Mouse (Mus musculus): ENCODE results near the gene Lao1. TPM values are rescaled to one million over a fixed set of nuclear protein-coding genes. Genes with fewer than 3 reads are reported as not detected.
A peak's percentile ranks its signal among the peaks of the same experiment; 100 is the strongest.
"Not testable (repeated sequence)": the region's sequence is repeated elsewhere in the genome, so short reads cannot be mapped to it uniquely, and the experiment has no call there.

Lao1 gene
- polyA plus RNA-seq (2015; fragmentation: Nextera tagmentation; extraction: Ambion mirVana): 0.28 and 0.29 TPM in 2 replicates

DNA sequence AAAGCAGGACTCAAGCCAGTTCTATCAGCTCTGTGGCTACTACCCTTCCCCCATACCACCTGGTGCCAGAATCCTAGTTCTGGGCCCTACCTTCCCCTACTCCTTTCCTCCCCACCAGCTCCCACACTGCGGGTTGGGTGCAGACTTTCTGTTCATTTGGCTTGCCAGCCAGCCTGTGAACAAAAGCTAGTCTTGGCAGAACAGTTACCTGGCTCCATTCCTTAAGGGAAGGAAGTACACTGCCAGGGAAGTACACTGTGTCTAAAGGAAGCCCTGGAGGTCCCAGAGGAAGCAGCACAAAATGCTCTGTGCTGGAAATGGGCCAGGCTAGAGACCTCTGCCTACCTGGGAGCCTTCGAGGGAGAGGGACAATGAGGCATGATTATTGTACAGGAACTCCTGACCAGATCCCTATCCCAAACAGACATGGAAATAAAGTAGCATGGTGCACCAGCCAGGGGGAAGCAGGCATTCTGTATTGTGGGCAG lies at the start of gene Lao1:
Gene Lao1 (plus strand): TSS at position 438 of the 488 bp plus-strand sequence.
- no peak within 1 kb of the TSS for H3K4me3 ChIP-seq
- no peak within 1 kb of the TSS for H3K4me2 ChIP-seq (replicated peaks)
- peaks cover 3% of the 10 kb centered on the region; the same call in 1 of the 2 replicates for H3K4me1 ChIP-seq
- H3K9ac ChIP-seq (replicated peaks): no peak within 1 kb of the TSS
- ATAC-seq (replicated peaks): peak; percentile 41; the same call in 1 of the 2 replicates
- H3K27ac ChIP-seq (replicated peaks): peak within 1 kb of the TSS; percentile 53; the same call in 1 of the 2 replicates
- H3K9me3 ChIP-seq: no peaks in the 10 kb centered on the region
- no peaks in the 10 kb centered on the region for H3K27me3 ChIP-seq
- WGBS: 72% methylated on average over 2 of the region's 2 CpGs
- no peaks in the 10 kb centered on the region for H3K36me3 ChIP-seq

DNA sequence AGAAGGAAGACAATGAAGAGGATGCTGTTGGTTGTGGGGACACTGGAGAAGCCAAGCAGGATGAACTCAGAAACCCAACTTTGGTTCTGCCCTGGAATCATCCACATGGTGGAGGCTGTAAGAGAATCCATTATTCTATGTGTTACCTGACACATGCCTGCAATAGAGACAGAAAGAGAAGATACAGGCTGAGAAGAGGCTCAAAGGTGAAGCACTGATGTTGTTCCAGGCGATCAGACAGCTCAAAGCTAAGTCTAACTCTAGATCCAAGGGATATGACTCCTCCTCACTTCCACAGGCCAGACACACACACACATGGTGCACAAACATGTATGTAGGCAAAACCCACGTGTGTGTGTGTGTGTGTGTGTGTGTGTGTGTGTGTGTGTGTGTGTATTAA lies 44.0 kb upstream of the Lao1 start, which contains the start of gene Olfr1329:
Gene Olfr1329 (minus strand): TSS at position 101 of the 400 bp plus-strand sequence.
- H3K27ac ChIP-seq (replicated peaks); H3K9ac ChIP-seq (replicated peaks); H3K27me3 ChIP-seq; H3K4me1 ChIP-seq; H3K4me2 ChIP-seq (replicated peaks); ATAC-seq (replicated peaks); H3K9me3 ChIP-seq; H3K36me3 ChIP-seq; H3K4me3 ChIP-seq: not testable (repeated sequence)
- 58% methylated on average over 2 of the region's 2 CpGs for WGBS

DNA sequence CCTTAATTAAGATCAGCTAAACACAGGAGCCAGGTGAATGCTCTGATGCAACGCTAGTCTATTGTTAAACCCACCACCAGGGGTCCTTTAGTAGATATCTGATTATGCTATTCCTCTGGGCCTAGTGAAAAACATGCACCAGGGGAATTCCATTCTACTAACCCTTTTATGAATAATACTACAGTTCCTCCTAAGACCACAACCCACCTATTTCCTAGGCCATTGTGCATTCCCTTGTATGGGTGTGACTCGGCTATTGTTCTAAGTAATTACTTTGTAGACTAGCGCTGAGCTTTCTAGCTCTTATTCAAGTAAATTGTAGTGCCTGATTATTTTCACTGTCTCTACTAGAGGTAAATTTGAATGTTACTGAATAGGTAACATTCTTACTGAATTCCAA lies 30.1 kb upstream of the Lao1 start:
- not testable (repeated sequence) for H3K4me3 ChIP-seq; H3K4me2 ChIP-seq (replicated peaks); H3K27ac ChIP-seq (replicated peaks); H3K9ac ChIP-seq (replicated peaks); ATAC-seq (replicated peaks); H3K9me3 ChIP-seq; H3K4me1 ChIP-seq; H3K27me3 ChIP-seq; H3K36me3 ChIP-seq
- WGBS: 70% methylated on average over 3 of the region's 3 CpGs

DNA sequence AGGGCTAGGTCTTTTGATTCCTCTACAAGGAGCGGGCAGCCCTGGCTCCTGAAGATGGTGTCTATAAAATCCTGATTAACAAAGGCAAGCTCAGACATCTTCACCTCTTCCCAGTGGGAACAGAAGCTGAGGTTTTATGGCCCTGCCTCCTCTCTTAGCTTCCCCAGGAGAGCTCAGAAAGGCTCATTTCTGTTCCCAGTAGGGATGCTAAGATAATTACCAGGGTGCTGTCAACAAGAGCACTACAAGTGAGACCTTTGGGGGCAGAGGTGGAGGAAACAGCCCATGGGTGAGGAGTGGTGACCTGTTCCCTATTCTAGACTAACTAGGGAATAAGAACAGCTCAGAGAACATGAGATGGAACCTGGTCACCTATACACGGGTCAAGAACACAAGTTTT lies 22.9 kb upstream of the Lao1 start, which contains the start of gene Olfr1328:
Gene Olfr1328 (minus strand): TSS at position 101 of the 400 bp plus-strand sequence.
- no peaks in the 10 kb centered on the region for H3K9me3 ChIP-seq
- no peaks in the 10 kb centered on the region for H3K27me3 ChIP-seq
- H3K4me2 ChIP-seq (replicated peaks): no peak within 1 kb of the TSS
- H3K4me1 ChIP-seq: no peaks in the 10 kb centered on the region
- H3K36me3 ChIP-seq: no peaks in the 10 kb centered on the region
- H3K4me3 ChIP-seq: no peak within 1 kb of the TSS
- ATAC-seq (replicated peaks): no peak
- no peak within 1 kb of the TSS for H3K9ac ChIP-seq (replicated peaks)
- H3K27ac ChIP-seq (replicated peaks): no peak within 1 kb of the TSS
- WGBS: 77% methylated on average over 2 of the region's 2 CpGs

DNA sequence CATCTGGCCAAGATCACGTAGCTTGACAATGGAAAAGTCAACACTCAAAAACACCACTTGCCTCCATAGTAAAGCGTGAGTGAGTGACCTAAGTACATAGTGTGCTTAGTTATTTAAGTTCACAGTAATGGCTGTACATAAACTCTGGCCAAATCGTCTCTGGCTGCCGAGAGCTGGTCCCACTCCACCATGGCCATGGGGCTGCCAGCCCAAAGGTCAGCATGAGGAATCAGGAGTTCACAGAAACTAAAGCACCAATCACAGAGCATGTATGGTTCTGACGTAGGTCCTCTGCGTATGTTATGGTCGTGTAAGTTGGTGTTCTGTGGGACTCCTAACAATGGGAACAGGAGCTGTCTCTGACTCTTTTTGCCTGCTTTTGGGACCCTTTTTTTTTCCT lies 2.6 kb upstream of the Lao1 start:
- H3K27me3 ChIP-seq: no peaks in the 10 kb centered on the region
- 89% methylated on average over 7 of the region's 7 CpGs for WGBS
- H3K4me3 ChIP-seq: no peak overlapping the region
- H3K4me2 ChIP-seq (replicated peaks): no peak overlapping the region
- H3K27ac ChIP-seq (replicated peaks): no peak overlapping the region
- H3K9me3 ChIP-seq: no peaks in the 10 kb centered on the region
- no peak for ATAC-seq (replicated peaks)
- H3K4me1 ChIP-seq: peaks cover 3% of the 10 kb centered on the region; the same call in 1 of the 2 replicates
- no peaks in the 10 kb centered on the region for H3K36me3 ChIP-seq
- H3K9ac ChIP-seq (replicated peaks): no peak overlapping the region

DNA sequence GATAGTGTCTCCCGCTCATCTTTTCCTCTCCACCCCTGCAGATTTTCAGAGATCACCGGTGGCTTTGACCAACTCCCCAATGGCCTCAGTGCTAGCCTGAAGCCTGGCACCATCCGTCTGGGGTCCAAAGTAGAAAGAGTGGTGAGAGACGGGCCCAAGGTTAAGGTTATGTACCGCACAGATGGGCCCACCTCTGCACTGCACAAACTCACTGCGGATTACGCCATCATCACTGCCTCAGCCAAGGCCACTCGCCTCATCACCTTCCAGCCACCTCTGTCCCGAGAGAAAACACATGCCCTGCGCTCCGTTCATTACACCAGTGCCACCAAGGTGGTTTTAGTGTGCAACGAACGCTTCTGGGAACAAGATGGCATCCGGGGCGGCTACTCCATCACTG lies 6.3 kb downstream of the Lao1 start:
- WGBS: 95% methylated on average over 15 of the region's 15 CpGs
- Histone ChIP-seq H3K27me3 (no peaks in the 10 kb centered on the region), H3K9me3 (no peaks in the 10 kb centered on the region), H3K4me1 (0 out of 2 replicates have a peak, but pooled peaks cover 5% of the 10 kb centered on the region), H3K4me3 (no peak overlapping the region), H3K27ac (replicated peaks) (no peak overlapping the region), H3K36me3 (no peaks in the 10 kb centered on the region), H3K4me2 (replicated peaks) (no peak overlapping the region), H3K9ac (replicated peaks) (no peak overlapping the region)
- no peak for ATAC-seq (replicated peaks)

DNA sequence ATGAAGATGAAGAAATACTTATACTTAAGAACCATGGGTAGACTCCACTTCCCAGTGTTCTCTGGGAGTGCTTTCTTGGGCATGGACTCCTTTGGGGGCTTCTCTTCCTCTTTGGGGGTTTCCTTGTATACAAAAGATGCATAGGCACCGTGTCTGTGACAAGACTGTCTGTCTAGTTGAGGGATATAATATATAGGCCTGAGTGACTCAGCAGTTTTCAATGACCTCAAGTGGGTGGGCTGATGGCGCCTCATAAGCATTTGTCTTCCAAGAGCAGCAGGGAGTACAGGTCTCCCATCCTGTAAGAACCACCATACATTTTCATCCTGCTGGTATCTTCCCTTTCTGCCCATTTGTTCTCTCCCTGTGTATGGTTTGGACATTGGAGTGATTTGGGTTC lies 11.9 kb downstream of the Lao1 start:
- 0 out of 2 replicates have a peak, but pooled peaks cover 5% of the 10 kb centered on the region for H3K4me1 ChIP-seq
- 74% methylated on average over 2 of the region's 2 CpGs for WGBS
- H3K27ac ChIP-seq (replicated peaks): no peak overlapping the region
- no peaks in the 10 kb centered on the region for H3K36me3 ChIP-seq
- H3K27me3 ChIP-seq: no peaks in the 10 kb centered on the region
- no peak overlapping the region for H3K4me2 ChIP-seq (replicated peaks)
- H3K4me3 ChIP-seq: no peak overlapping the region
- no peak for ATAC-seq (replicated peaks)
- H3K9ac ChIP-seq (replicated peaks): no peak overlapping the region
- H3K9me3 ChIP-seq: no peaks in the 10 kb centered on the region

DNA sequence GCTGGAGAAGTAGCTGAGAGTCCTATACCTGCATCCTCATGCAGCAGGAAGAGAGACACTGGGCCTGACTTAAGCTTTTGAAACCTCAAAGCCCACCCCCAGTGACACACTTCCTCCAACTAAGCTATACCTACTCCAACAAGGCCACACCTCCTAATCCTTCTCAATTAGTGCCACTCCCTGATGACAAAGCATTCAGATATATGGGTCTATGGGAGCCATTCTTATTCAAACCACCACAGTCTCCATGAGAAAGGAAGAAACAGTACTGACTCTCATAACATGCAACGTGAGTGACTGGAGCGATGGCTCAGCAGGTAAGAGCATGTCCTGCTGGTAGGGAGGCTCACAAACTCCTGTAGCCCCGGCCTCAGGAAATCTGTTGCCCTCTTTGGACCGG lies 23.9 kb downstream of the Lao1 start:
- 87% methylated on average over 4 of the region's 4 CpGs for WGBS
- no peak overlapping the region for H3K9ac ChIP-seq (replicated peaks)
- H3K9me3 ChIP-seq: no peaks in the 10 kb centered on the region
- H3K27me3 ChIP-seq: no peaks in the 10 kb centered on the region
- H3K4me1 ChIP-seq: no peaks in the 10 kb centered on the region
- H3K27ac ChIP-seq (replicated peaks): no peak overlapping the region
- no peaks in the 10 kb centered on the region for H3K36me3 ChIP-seq
- ATAC-seq (replicated peaks): no peak
- no peak overlapping the region for H3K4me3 ChIP-seq
- no peak overlapping the region for H3K4me2 ChIP-seq (replicated peaks)

DNA sequence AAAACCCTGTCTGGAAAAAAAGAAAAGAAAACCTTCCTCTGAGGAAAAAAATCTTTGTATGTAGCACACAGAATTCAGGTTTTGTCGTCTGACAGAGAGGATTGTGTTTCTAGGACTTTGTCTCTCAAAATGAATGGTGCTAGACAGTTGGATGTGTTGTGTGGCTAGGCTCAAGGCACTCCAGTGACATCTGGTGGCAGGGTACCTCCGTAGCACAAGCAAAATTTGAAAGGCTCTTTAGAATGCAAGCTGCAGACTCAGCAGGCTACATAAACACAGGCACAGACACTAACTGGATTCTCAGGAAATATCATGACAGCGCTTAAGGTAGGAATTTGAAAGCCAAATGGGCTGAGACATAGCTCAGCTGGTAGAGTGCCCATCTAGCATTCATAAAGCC lies 27.2 kb downstream of the Lao1 start:
- H3K9me3 ChIP-seq: no peaks in the 10 kb centered on the region
- no peaks in the 10 kb centered on the region for H3K36me3 ChIP-seq
- H3K9ac ChIP-seq (replicated peaks): no peak overlapping the region
- H3K4me1 ChIP-seq: no peaks in the 10 kb centered on the region
- no peak overlapping the region for H3K27ac ChIP-seq (replicated peaks)
- ATAC-seq (replicated peaks): no peak
- H3K4me3 ChIP-seq: no peak overlapping the region
- no peak overlapping the region for H3K4me2 ChIP-seq (replicated peaks)
- WGBS: 5% methylated on average over 3 of the region's 3 CpGs
- H3K27me3 ChIP-seq: no peaks in the 10 kb centered on the region

DNA sequence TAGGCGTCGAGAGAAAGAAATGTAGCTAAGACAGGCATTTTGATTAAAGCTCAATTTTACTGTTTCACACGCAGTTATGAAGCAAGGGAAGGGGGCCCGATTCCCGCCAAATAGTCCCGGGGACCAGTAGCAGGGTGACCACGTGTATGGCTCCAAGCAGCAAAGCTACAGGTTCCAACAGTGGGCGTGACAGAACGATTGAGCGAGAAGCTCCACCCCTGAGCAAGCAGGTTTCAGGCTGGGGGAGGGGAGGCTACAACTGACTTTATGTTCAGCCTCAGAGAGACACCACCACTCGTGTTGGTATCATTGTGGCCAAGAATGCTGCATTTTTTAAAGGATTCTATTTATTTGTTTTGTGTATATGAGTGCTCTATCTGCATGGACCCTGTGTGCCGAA lies 28.0 kb downstream of the Lao1 start:
- Histone ChIP-seq H3K9ac (replicated peaks) (no peak overlapping the region), H3K27ac (replicated peaks) (no peak overlapping the region), H3K4me2 (replicated peaks) (no peak overlapping the region), H3K9me3 (peaks cover under 1% of the 10 kb centered on the region; the same call in 1 of the 2 replicates), H3K27me3 (no peaks in the 10 kb centered on the region), H3K36me3 (no peaks in the 10 kb centered on the region), H3K4me3 (no peak overlapping the region), H3K4me1 (no peaks in the 10 kb centered on the region)
- 26% methylated on average over 12 of the region's 12 CpGs for WGBS
- ATAC-seq (replicated peaks): no peak

DNA sequence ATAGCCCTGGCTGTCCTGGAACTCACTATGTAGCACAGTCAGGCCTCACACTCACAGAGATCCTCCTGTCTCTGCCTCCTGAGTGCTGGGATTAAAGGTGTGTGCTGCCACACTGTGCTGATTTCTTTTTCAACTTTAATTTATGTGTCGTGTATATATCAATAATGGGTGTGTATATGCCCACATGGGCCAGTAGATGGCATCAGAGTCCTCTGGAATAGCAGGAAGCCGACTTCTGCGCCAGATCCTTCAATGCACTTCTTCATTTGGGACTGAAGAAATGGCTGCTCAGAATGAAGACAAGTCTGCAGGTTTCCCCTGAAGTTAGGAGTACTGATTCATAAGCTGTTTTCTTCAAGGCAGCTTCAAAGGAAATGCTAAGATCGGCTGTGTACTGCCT lies 30.4 kb downstream of the Lao1 start:
- Histone ChIP-seq H3K9me3 (peaks cover 3% of the 10 kb centered on the region; the same call in 1 of the 2 replicates), H3K4me1 (no peaks in the 10 kb centered on the region), H3K4me2 (replicated peaks) (no peak overlapping the region), H3K27ac (replicated peaks) (no peak overlapping the region), H3K4me3 (no peak overlapping the region), H3K9ac (replicated peaks) (no peak overlapping the region), H3K27me3 (no peaks in the 10 kb centered on the region), H3K36me3 (no peaks in the 10 kb centered on the region)
- ATAC-seq (replicated peaks): no peak
- 35% methylated on average over 4 of the region's 4 CpGs for WGBS

DNA sequence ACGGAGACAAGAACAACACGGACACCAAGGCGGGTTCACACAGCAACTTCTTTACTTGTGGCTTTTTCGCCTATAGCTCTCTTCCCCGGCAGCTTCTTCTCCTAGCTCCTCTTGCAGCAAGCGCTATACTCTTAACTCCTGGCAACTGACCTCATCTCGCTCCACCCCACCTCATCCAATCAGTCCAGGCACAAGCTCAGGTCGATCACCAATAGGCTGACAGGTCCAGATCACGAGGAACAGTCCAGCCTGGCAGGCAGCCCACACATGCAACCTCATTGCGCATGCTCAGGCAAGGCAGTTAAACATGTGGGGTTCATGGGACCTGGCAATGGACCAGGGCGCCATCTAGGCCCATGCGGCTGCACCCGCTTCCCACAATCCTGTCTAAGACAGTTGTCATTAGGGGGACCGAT lies 35.8 kb downstream of the Lao1 start:
- ATAC-seq (replicated peaks): no peak
- H3K9ac ChIP-seq (replicated peaks): no peak overlapping the region
- H3K27me3 ChIP-seq: no peaks in the 10 kb centered on the region
- H3K9me3 ChIP-seq: peaks cover 3% of the 10 kb centered on the region; the same call in 1 of the 2 replicates
- 89% methylated on average over 14 of the region's 14 CpGs for WGBS
- H3K4me2 ChIP-seq (replicated peaks): no peak overlapping the region
- H3K27ac ChIP-seq (replicated peaks): no peak overlapping the region
- H3K4me3 ChIP-seq: no peak overlapping the region
- H3K4me1 ChIP-seq: no peaks in the 10 kb centered on the region
- H3K36me3 ChIP-seq: no peaks in the 10 kb centered on the region
